Mouse (Mus musculus) hindbrain, embryonic 10.5 days (tissue): Measurements from ENCODE around the gene Gfpt1. TPM values are rescaled to one million over a fixed set of nuclear protein-coding genes. Genes with fewer than 3 reads are reported as not detected.
"Not testable (repeated sequence)": the region's sequence is repeated elsewhere in the genome, so short reads cannot be mapped to it uniquely, and the experiment has no call there.

Experiments used
- DNase-seq: peaks from one replicate; pipeline ENCODE4 v3.0.0-alpha.2; 2017; ENCODE audit warnings: low spot score
- H3K27ac ChIP-seq: fragments of 300-500 bp; sonication (generic); 2 replicates; pipeline ENCODE4 v1.5.1; 2016; ENCODE audit warnings: mild to moderate bottlenecking, moderate library complexity
- H3K27me3 ChIP-seq: fragments of 300-500 bp; sonication (generic); 2 replicates; pipeline ENCODE4 v1.6.1; 2016; ENCODE audit warnings: mild to moderate bottlenecking; ENCODE audit not compliant: poor library complexity, insufficient read depth, severe bottlenecking
- H3K36me3 ChIP-seq: fragments of 300-500 bp; sonication (generic); 2 replicates; pipeline ENCODE4 v1.6.1; 2016; ENCODE audit warnings: mild to moderate bottlenecking, moderate library complexity
- H3K4me1 ChIP-seq: fragments of 300-500 bp; sonication (generic); replicated peaks from 2 replicates; pipeline ENCODE4 v1.6.1; 2016; ENCODE audit warnings: mild to moderate bottlenecking
- H3K4me3 ChIP-seq: fragments of 300-500 bp; sonication (generic); 2 replicates; pipeline ENCODE4 v1.5.1; 2016; ENCODE audit warnings: mild to moderate bottlenecking, moderate library complexity
- H3K9me3 ChIP-seq: fragments of 300-500 bp; sonication (generic); 2 replicates; pipeline ENCODE4 v1.6.1; 2016; ENCODE audit warnings: mild to moderate bottlenecking, moderate library complexity
- WGBS: fragments of 180-500 bp; shearing (Covaris S2); methylation state at CpG from one replicate; pipeline ENCODE4 v1.1.7; 2016; 5-methylcytosine and 5-hydroxymethylcytosine counted together
- polyA plus RNA-seq: library from polyadenylated mRNA; unstranded; fragments of >200 nt; fragmentation: Nextera tagmentation; extraction: Ambion mirVana; gene quantifications from 2 replicates; pipeline ENCODE4 v1.2.1, GENCODE M21; 2016

Gene Gfpt1
- polyA plus RNA-seq, 1 experiment from 2014 or later: 11.4 TPM

- no peaks in the 10 kb centered on the region for H3K9me3 ChIP-seq
- H3K4me1 ChIP-seq: peaks cover 19% of the 10 kb centered on the region
- H3K27ac ChIP-seq: no peak overlapping the region
- no peak overlapping the region for H3K4me3 ChIP-seq
- WGBS: 74% methylated on average over 3 of the region's 3 CpGs
- peaks cover 16% of the 10 kb centered on the region for H3K36me3 ChIP-seq
- H3K27me3 ChIP-seq: no peaks in the 10 kb centered on the region
- no peak for DNase-seq
Measured at GRCm38 (mm10) chr6:87045507-87045906, 2.9 kb downstream of the Gfpt1 start.

- not testable (repeated sequence) for H3K9me3 ChIP-seq, DNase-seq, H3K4me3 ChIP-seq, H3K27me3 ChIP-seq, H3K4me1 ChIP-seq, H3K27ac ChIP-seq
- 99% methylated on average over 7 of the region's 7 CpGs for WGBS
- H3K36me3 ChIP-seq: peaks cover 38% of the 10 kb centered on the region
Measured at GRCm38 (mm10) chr6:87048712-87049111, 6.1 kb downstream of the Gfpt1 start.

GRCm38 (mm10) chr6:87051886-87052425 is 9.3 kb downstream of the Gfpt1 start:
- DNase-seq: no peak
- 93% methylated on average over 10 of the region's 10 CpGs for WGBS
- Histone ChIP-seq H3K4me3 (no peak overlapping the region), H3K36me3 (peaks cover 68% of the 10 kb centered on the region), H3K4me1 (no peaks in the 10 kb centered on the region), H3K27ac (no peak overlapping the region), H3K27me3 (no peaks in the 10 kb centered on the region), H3K9me3 (no peaks in the 10 kb centered on the region)

- Histone ChIP-seq H3K27me3 (no peaks in the 10 kb centered on the region), H3K27ac (no peak overlapping the region), H3K4me3 (no peak overlapping the region), H3K4me1 (no peaks in the 10 kb centered on the region), H3K9me3 (no peaks in the 10 kb centered on the region), H3K36me3 (peaks cover 78% of the 10 kb centered on the region)
- DNase-seq: no peak
- WGBS: 91% methylated on average over 8 of the region's 8 CpGs
Measured at GRCm38 (mm10) chr6:87054193-87054592, 11.5 kb downstream of the Gfpt1 start.

- no peak overlapping the region for H3K4me3 ChIP-seq
- WGBS: 92% methylated on average over 1 of the region's 1 CpGs
- no peak for DNase-seq
- H3K36me3 ChIP-seq: peaks cover 88% of the 10 kb centered on the region
- no peak overlapping the region for H3K27ac ChIP-seq
- no peaks in the 10 kb centered on the region for H3K4me1 ChIP-seq
- no peaks in the 10 kb centered on the region for H3K9me3 ChIP-seq
- no peaks in the 10 kb centered on the region for H3K27me3 ChIP-seq
Measured at GRCm38 (mm10) chr6:87059754-87060153, 17.1 kb downstream of the Gfpt1 start.

- Histone ChIP-seq H3K4me3 (no peak overlapping the region), H3K4me1 (no peaks in the 10 kb centered on the region), H3K27me3 (no peaks in the 10 kb centered on the region), H3K27ac (no peak overlapping the region), H3K9me3 (no peaks in the 10 kb centered on the region), H3K36me3 (peaks cover 88% of the 10 kb centered on the region)
- WGBS: 95% methylated on average over 4 of the region's 4 CpGs
- DNase-seq: no peak
Measured at GRCm38 (mm10) chr6:87063586-87063985, 20.9 kb downstream of the Gfpt1 start.

GRCm38 (mm10) chr6:87068209-87068608 is 25.6 kb downstream of the Gfpt1 start:
- H3K27me3 ChIP-seq: no peaks in the 10 kb centered on the region
- peaks cover 96% of the 10 kb centered on the region for H3K36me3 ChIP-seq
- 84% methylated on average over 2 of the region's 2 CpGs for WGBS
- no peak for DNase-seq
- no peaks in the 10 kb centered on the region for H3K4me1 ChIP-seq
- H3K27ac ChIP-seq: no peak overlapping the region
- H3K4me3 ChIP-seq: no peak overlapping the region
- H3K9me3 ChIP-seq: no peaks in the 10 kb centered on the region

- H3K9me3 ChIP-seq: no peaks in the 10 kb centered on the region
- no peaks in the 10 kb centered on the region for H3K27me3 ChIP-seq
- peaks cover 94% of the 10 kb centered on the region for H3K36me3 ChIP-seq
- H3K4me1 ChIP-seq: no peaks in the 10 kb centered on the region
- DNase-seq: no peak
- no peak overlapping the region for H3K4me3 ChIP-seq
- 90% methylated on average over 7 of the region's 7 CpGs for WGBS
- H3K27ac ChIP-seq: no peak overlapping the region
Measured at GRCm38 (mm10) chr6:87069195-87069900, 26.7 kb downstream of the Gfpt1 start.

- no peak for DNase-seq
- peaks cover 4% of the 10 kb centered on the region; the same call in 1 of the 2 replicates for H3K4me1 ChIP-seq
- no peak overlapping the region for H3K27ac ChIP-seq
- H3K9me3 ChIP-seq: no peaks in the 10 kb centered on the region
- 92% methylated on average over 4 of the region's 4 CpGs for WGBS
- H3K4me3 ChIP-seq: no peak overlapping the region
- H3K36me3 ChIP-seq: peaks cover 89% of the 10 kb centered on the region
- H3K27me3 ChIP-seq: no peaks in the 10 kb centered on the region
Measured at GRCm38 (mm10) chr6:87070641-87071040, 28.0 kb downstream of the Gfpt1 start.

- Histone ChIP-seq H3K36me3 (peaks cover 85% of the 10 kb centered on the region), H3K9me3 (no peaks in the 10 kb centered on the region), H3K4me3 (no peak overlapping the region), H3K4me1 (peaks cover 4% of the 10 kb centered on the region; the same call in 1 of the 2 replicates), H3K27me3 (no peaks in the 10 kb centered on the region), H3K27ac (no peak overlapping the region)
- WGBS: 90% methylated on average over 4 of the region's 4 CpGs
- no peak for DNase-seq
Measured at GRCm38 (mm10) chr6:87072759-87073158, 30.1 kb downstream of the Gfpt1 start.

GRCm38 (mm10) chr6:87075092-87075685 is 32.5 kb downstream of the Gfpt1 start:
- 86% methylated on average over 3 of the region's 3 CpGs for WGBS
- Histone ChIP-seq H3K27me3 (no peaks in the 10 kb centered on the region), H3K36me3 (peaks cover 79% of the 10 kb centered on the region), H3K4me3 (no peak overlapping the region), H3K9me3 (no peaks in the 10 kb centered on the region), H3K4me1 (peaks cover 4% of the 10 kb centered on the region; the same call in 1 of the 2 replicates), H3K27ac (no peak overlapping the region)
- no peak for DNase-seq

- H3K4me1 ChIP-seq: peaks cover 4% of the 10 kb centered on the region; the same call in 1 of the 2 replicates
- WGBS: 85% methylated on average over 4 of the region's 4 CpGs
- H3K27ac ChIP-seq: no peak overlapping the region
- H3K9me3 ChIP-seq: no peaks in the 10 kb centered on the region
- peaks cover 82% of the 10 kb centered on the region for H3K36me3 ChIP-seq
- H3K4me3 ChIP-seq: no peak overlapping the region
- DNase-seq: no peak
- no peaks in the 10 kb centered on the region for H3K27me3 ChIP-seq
Measured at GRCm38 (mm10) chr6:87079457-87079856, 36.8 kb downstream of the Gfpt1 start.

- Histone ChIP-seq H3K27ac (no peak overlapping the region), H3K9me3 (no peaks in the 10 kb centered on the region), H3K4me1 (no peaks in the 10 kb centered on the region), H3K36me3 (peaks cover 93% of the 10 kb centered on the region), H3K27me3 (no peaks in the 10 kb centered on the region), H3K4me3 (no peak overlapping the region)
- 91% methylated on average over 6 of the region's 6 CpGs for WGBS
- no peak for DNase-seq
Measured at GRCm38 (mm10) chr6:87085026-87085425, 42.4 kb downstream of the Gfpt1 start.
